Mouse (Mus musculus) forebrain, embryonic 12.5 days (tissue): ENCODE measurements at regions not wholly inside any gene's neighbourhood (a gene's known extent, or its start where the extent isn't known, plus 50 kb on each side); places are given as distances from the start of the nearest gene placed in this dataset.
A peak's percentile ranks its signal among the peaks of the same experiment; 100 is the strongest.
"Not testable (repeated sequence)": the region's sequence is repeated elsewhere in the genome, so short reads cannot be mapped to it uniquely, and the experiment has no call there.

Experiments used
- ATAC-seq: fragments of 200-750 bp; cut with Nextera tagmentation; 2 replicates; pipeline ENCODE4 v1.8.0; 2017; ENCODE audit warnings: moderate TSS enrichment; ENCODE audit not compliant: low FRiP score
- H3K27ac ChIP-seq: fragments of 300-500 bp; sonication (generic); 2 replicates; pipeline ENCODE4 v1.5.1; 2016; ENCODE audit warnings: mild to moderate bottlenecking
- H3K27me3 ChIP-seq: fragments of 300-500 bp; sonication (generic); 2 replicates; pipeline ENCODE4 v1.6.1; 2016; ENCODE audit warnings: mild to moderate bottlenecking
- H3K36me3 ChIP-seq: fragments of 300-500 bp; sonication (generic); replicated peaks from 2 replicates; pipeline ENCODE4 v1.6.1; 2016; ENCODE audit warnings: mild to moderate bottlenecking
- H3K4me1 ChIP-seq: fragments of 300-500 bp; sonication (generic); 2 replicates; pipeline ENCODE4 v1.6.1; 2016
- H3K4me2 ChIP-seq: fragments of 300-500 bp; sonication (generic); 2 replicates; pipeline ENCODE4 v1.6.1; 2016; ENCODE audit warnings: mild to moderate bottlenecking, moderate library complexity
- H3K4me3 ChIP-seq: fragments of 300-500 bp; sonication (generic); replicated peaks from 2 replicates; pipeline ENCODE4 v1.5.1; 2016; ENCODE audit warnings: mild to moderate bottlenecking
- H3K9ac ChIP-seq: fragments of 300-500 bp; sonication (generic); 2 replicates; pipeline ENCODE4 v1.6.1; 2016; ENCODE audit warnings: mild to moderate bottlenecking
- H3K9me3 ChIP-seq: fragments of 300-500 bp; sonication (generic); 2 replicates; pipeline ENCODE4 v1.6.1; 2016
- WGBS: fragments of 180-500 bp; shearing (Covaris S2); methylation state at CpG from one replicate; pipeline ENCODE4 v1.1.7; 2016; 5-methylcytosine and 5-hydroxymethylcytosine counted together

DNA sequence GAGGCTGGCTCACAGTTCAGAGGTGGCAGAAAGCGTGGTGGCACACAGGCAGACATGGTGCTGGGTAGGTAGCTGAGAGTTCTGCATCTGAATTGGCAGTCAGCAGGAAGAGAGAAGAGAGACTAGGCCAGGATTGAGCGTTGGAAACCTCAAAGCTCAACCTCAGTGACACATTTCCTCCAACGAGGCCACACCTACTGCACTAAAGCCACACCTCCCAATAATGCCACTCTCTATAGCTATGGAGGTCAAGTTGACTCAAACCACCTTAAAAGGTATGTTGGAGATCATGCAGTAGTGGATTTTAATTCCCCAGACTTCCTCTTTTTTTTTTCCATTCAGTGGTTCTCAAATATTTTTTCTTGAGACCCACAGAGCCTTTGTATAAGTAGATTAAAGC is 57.1 kb downstream of the Ccdc54 start:
- H3K4me1 ChIP-seq, result peaks cover 5% of the 10 kb centered on the region; the same call in 1 of the 2 replicates
- H3K9ac ChIP-seq, result no peak overlapping the region
- 0 out of 2 replicates have a peak, but pooled peaks cover 3% of the 10 kb centered on the region for H3K9me3 ChIP-seq
- H3K4me3 ChIP-seq, result no peak overlapping the region
- no peak overlapping the region for H3K4me2 ChIP-seq
- ATAC-seq, result no peak
- H3K27me3 ChIP-seq, result no peaks in the 10 kb centered on the region
- no peaks in the 10 kb centered on the region for H3K36me3 ChIP-seq
- H3K27ac ChIP-seq, result no peak overlapping the region
- 74% methylated on average over 3 of the region's 3 CpGs for WGBS

DNA sequence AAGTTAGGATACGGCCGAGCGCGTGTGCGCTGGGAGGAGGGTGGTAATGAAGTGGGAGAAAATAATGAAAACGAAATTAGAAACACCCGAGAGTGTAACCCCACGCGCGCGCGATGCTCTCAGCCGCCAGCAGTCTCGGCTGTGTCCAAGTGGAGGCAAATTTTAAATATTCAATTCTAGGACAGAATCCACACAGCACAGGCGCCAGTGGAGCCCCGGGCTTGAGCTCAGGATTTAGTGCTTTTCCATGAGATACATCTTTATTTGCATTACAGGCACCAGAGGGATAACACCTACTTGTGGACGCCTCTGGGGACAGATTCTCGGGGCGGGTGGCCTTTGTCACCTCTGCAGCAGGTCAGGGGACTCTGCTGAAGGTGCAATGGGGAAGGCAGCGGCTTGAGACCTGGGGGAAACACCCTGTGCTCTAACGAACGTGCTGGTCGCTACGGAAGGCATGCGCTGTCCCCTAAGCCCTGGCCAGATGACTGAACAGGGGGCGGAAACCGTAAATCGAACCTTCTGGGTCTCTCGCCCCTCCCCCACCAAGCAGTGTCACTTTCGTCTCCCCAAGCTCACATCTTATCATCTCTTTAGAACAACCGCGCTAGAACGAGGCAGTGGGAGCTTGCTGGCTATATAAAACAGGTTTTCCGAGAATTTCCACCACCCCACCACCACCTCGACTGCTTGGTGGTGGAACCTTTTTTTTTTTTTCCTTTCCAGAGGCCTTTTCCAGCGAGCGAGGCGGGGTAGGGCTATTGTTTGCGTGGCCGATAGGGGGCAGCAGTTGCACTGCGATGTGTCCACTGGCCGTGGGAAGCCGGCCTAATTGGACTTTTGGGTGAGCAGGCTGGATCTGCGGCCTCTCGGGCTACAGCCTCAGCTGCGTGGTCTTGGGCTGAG is 61.2 kb downstream of the Ccdc54 start:
- H3K36me3 ChIP-seq, result no peaks in the 10 kb centered on the region
- under 1% methylated on average over 46 of the region's 46 CpGs for WGBS
- no peaks in the 10 kb centered on the region for H3K9me3 ChIP-seq
- H3K27ac ChIP-seq, result peak overlapping the region; percentile 93
- H3K9ac ChIP-seq, result peak overlapping the region; percentile 83
- H3K4me1 ChIP-seq, result peaks cover 10% of the 10 kb centered on the region
- no peaks in the 10 kb centered on the region for H3K27me3 ChIP-seq
- peak overlapping the region; percentile 79 for H3K4me2 ChIP-seq
- peak overlapping the region; percentile 80 for H3K4me3 ChIP-seq
- ATAC-seq, result peak; percentile 69

GRCm38 (mm10) chr16:50528677-50529510 is 62.1 kb downstream of the Ccdc54 start:
- Histone ChIP-seq H3K27me3 (no peaks in the 10 kb centered on the region), H3K9me3 (no peaks in the 10 kb centered on the region), H3K4me2 (peak overlapping the region; percentile 79), H3K4me1 (peaks cover 11% of the 10 kb centered on the region), H3K27ac (peak overlapping the region; percentile 93), H3K4me3 (peak overlapping the region; percentile 80), H3K36me3 (no peaks in the 10 kb centered on the region), H3K9ac (peak overlapping the region; percentile 83)
- ATAC-seq, result peak; percentile 85
- WGBS, result under 1% methylated on average over 81 of the region's 81 CpGs

- H3K27me3 ChIP-seq, result no peaks in the 10 kb centered on the region
- ATAC-seq, result peak; percentile 55
- H3K4me3 ChIP-seq, result peak overlapping the region; percentile 80
- H3K4me2 ChIP-seq, result peak overlapping the region; percentile 79
- peaks cover 11% of the 10 kb centered on the region for H3K4me1 ChIP-seq
- H3K27ac ChIP-seq, result peak overlapping the region; percentile 93
- peak overlapping the region; percentile 83 for H3K9ac ChIP-seq
- WGBS, result under 1% methylated on average over 9 of the region's 9 CpGs
- H3K9me3 ChIP-seq, result no peaks in the 10 kb centered on the region
- no peaks in the 10 kb centered on the region for H3K36me3 ChIP-seq
Observed at GRCm38 (mm10) chr16:50528355-50528676, 62.6 kb downstream of the Ccdc54 start.

- not testable (repeated sequence) for ATAC-seq
Observed at GRCm38 (mm10) chr16:50526930-50527329, 64.0 kb downstream of the Ccdc54 start.

DNA sequence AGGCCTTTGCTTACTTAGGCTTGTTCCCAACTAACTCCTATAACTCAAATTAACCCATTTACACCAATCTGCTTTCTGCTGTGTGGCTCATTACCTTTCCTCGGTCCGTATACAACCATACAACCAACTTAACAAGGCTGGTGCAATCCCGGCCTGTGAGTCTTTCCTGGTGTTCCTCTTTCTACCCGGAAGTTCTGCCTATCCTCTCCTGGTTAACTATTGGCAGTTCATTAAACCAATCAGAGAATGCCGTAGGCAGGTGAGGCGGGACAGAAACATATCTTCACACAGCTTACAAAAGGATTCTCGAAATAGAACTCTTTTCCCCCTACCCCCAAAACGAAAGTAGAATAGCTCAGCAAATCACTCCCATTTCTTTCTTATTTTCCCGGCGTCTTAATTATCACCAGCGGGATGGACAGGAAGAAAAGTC is 65.0 kb downstream of the Ccdc54 start:
- Histone ChIP-seq H3K27me3 (no peaks in the 10 kb centered on the region), H3K4me1 (peaks cover 11% of the 10 kb centered on the region), H3K36me3 (no peaks in the 10 kb centered on the region), H3K9ac (no peak overlapping the region), H3K9me3 (no peaks in the 10 kb centered on the region), H3K4me3 (no peak overlapping the region), H3K4me2 (no peak overlapping the region), H3K27ac (no peak overlapping the region)
- 90% methylated on average over 11 of the region's 11 CpGs for WGBS
- no peak for ATAC-seq

More at GRCm38 (mm10) chr16:50526930-50527329, 64.0 kb downstream of the Ccdc54 start:
- H3K4me1 ChIP-seq, result peaks cover 11% of the 10 kb centered on the region
- H3K9me3 ChIP-seq, H3K27ac ChIP-seq, H3K4me2 ChIP-seq, H3K36me3 ChIP-seq, H3K4me3 ChIP-seq, H3K27me3 ChIP-seq, H3K9ac ChIP-seq: not testable (repeated sequence)
- 78% methylated on average over 5 of the region's 5 CpGs for WGBS

DNA sequence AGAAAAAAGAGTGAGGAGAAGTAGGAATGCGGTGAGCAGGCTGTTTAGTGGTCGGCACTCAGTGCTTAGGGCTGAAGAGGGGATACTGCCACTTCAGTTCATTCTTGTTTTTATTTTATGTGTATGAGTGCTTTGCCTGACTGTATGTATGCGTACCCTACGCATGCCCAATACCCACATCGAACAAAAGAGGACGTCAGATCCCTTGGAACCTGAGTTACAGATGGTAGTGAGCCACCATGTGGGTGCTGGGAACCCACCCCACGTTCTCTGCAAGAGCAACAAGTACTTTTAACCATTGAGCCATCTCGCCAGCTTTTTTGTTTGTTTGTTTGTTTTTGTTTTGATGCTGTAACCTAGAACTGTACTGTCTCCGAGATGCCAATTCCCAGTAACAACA is 65.5 kb downstream of the Ccdc54 start:
- no peak overlapping the region for H3K9ac ChIP-seq
- 88% methylated on average over 9 of the region's 9 CpGs for WGBS
- peaks cover 10% of the 10 kb centered on the region for H3K4me1 ChIP-seq
- H3K27me3 ChIP-seq, result no peaks in the 10 kb centered on the region
- H3K36me3 ChIP-seq, result no peaks in the 10 kb centered on the region
- H3K27ac ChIP-seq, result no peak overlapping the region
- H3K4me2 ChIP-seq, result no peak overlapping the region
- H3K9me3 ChIP-seq, result no peaks in the 10 kb centered on the region
- no peak for ATAC-seq
- H3K4me3 ChIP-seq, result no peak overlapping the region

DNA sequence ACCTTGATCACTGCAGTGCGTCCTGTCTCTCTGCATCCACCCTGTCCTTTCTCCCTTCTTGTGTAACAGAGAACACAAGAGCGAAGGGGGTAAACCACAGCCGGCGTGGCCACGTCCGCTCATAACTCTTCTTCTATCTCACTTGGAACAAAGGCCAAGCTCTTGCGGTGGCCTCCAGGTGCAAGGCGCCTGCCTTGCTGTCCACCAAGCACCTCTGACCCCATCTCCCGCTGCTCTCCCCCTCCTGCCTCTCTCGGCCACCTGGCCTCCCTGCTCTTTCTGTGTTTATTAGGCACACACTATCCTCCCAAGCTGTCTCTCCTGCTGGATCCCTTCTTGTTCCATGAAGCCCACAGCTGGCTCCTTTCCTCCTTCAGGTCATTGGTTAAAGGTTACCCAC is 71.3 kb downstream of the Ccdc54 start:
- Histone ChIP-seq H3K9ac (no peak overlapping the region), H3K27ac (no peak overlapping the region), H3K27me3 (no peaks in the 10 kb centered on the region), H3K36me3 (no peaks in the 10 kb centered on the region), H3K4me2 (no peak overlapping the region), H3K9me3 (no peaks in the 10 kb centered on the region), H3K4me3 (no peak overlapping the region), H3K4me1 (no peaks in the 10 kb centered on the region)
- ATAC-seq, result no peak
- WGBS, result 91% methylated on average over 10 of the region's 10 CpGs

DNA sequence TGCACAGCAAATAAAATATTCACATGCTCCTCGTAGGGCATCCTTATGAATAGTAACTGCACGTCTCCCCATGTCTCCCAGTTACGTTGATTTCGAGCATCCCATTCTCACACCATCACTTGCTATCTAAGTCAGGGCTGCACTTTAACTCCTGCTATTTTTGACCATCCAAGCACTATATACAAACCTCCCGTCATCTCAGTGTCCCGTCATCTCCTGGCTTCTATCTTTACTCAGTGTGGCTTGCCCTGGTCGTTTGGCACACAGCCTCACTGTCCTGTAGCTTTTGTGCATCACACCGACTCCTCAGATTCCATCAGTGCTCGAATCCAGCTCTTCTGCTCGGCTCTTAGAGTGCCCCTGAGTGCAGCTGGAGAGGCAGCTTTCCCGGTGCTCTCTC is 74.4 kb downstream of the Ccdc54 start:
- Histone ChIP-seq H3K27me3 (no peaks in the 10 kb centered on the region), H3K4me2 (no peak overlapping the region), H3K9ac (no peak overlapping the region), H3K4me1 (no peaks in the 10 kb centered on the region), H3K27ac (no peak overlapping the region), H3K4me3 (no peak overlapping the region), H3K36me3 (no peaks in the 10 kb centered on the region), H3K9me3 (no peaks in the 10 kb centered on the region)
- WGBS, result 77% methylated on average over 11 of the region's 11 CpGs
- no peak for ATAC-seq

DNA sequence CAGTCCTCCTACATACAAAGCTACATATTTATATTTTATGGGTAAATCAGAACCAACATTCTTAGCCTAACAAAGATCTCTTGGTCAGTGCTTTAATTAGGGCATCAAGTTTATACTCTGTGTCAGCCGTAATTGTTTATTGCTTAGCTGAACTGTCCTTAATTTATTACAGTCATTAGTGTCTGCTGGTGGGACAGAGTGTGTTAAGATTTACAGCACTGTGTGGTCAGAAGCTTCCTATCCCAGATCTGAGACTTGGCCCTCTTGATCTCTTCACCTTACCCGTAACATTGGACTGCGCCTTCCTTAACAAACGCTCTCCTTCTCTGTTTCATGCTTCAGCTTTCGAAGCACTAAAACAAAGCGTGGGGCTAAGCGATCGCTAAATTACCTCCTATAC is 75.9 kb downstream of the Ccdc54 start:
- WGBS, result 96% methylated on average over 8 of the region's 8 CpGs
- no peak overlapping the region for H3K27ac ChIP-seq
- H3K27me3 ChIP-seq, result no peaks in the 10 kb centered on the region
- no peak overlapping the region for H3K4me3 ChIP-seq
- no peaks in the 10 kb centered on the region for H3K4me1 ChIP-seq
- ATAC-seq, result no peak
- no peaks in the 10 kb centered on the region for H3K36me3 ChIP-seq
- no peaks in the 10 kb centered on the region for H3K9me3 ChIP-seq
- no peak overlapping the region for H3K9ac ChIP-seq
- H3K4me2 ChIP-seq, result no peak overlapping the region

GRCm38 (mm10) chr16:50512080-50512479 is 78.9 kb downstream of the Ccdc54 start:
- H3K4me3 ChIP-seq, result no peak overlapping the region
- no peak overlapping the region for H3K9ac ChIP-seq
- 56% methylated on average over 3 of the region's 3 CpGs for WGBS
- no peak for ATAC-seq
- no peaks in the 10 kb centered on the region for H3K9me3 ChIP-seq
- H3K4me1 ChIP-seq, result peaks cover 4% of the 10 kb centered on the region; the same call in 1 of the 2 replicates
- H3K36me3 ChIP-seq, result no peaks in the 10 kb centered on the region
- H3K4me2 ChIP-seq, result no peak overlapping the region
- no peak overlapping the region for H3K27ac ChIP-seq
- H3K27me3 ChIP-seq, result no peaks in the 10 kb centered on the region

GRCm38 (mm10) chr16:50509529-50509895 is 77.3 kb upstream of the Bbx start:
- no peak overlapping the region for H3K9ac ChIP-seq
- no peak overlapping the region for H3K4me3 ChIP-seq
- H3K9me3 ChIP-seq, result no peaks in the 10 kb centered on the region
- no peaks in the 10 kb centered on the region for H3K27me3 ChIP-seq
- no peak overlapping the region for H3K27ac ChIP-seq
- no peaks in the 10 kb centered on the region for H3K36me3 ChIP-seq
- H3K4me1 ChIP-seq, result peaks cover 4% of the 10 kb centered on the region; the same call in 1 of the 2 replicates
- no peak for ATAC-seq
- 58% methylated on average over 4 of the region's 4 CpGs for WGBS
- H3K4me2 ChIP-seq, result no peak overlapping the region
